Mouse (Mus musculus) c-Kit-negative CD71-positive TER-119-positive erythroid progenitor cells, embryonic 14.5 days (primary cell): Measurements from ENCODE around the gene Cpxm1.
"Not testable (repeated sequence)": the region's sequence is repeated elsewhere in the genome, so short reads cannot be mapped to it uniquely, and the experiment has no call there.

Experiments used
- DNase-seq: peaks from one replicate; pipeline ENCODE4 v3.0.0-alpha.2; 2013; ENCODE audit warnings: low read depth, low spot score

Cpxm1 gene

DNA sequence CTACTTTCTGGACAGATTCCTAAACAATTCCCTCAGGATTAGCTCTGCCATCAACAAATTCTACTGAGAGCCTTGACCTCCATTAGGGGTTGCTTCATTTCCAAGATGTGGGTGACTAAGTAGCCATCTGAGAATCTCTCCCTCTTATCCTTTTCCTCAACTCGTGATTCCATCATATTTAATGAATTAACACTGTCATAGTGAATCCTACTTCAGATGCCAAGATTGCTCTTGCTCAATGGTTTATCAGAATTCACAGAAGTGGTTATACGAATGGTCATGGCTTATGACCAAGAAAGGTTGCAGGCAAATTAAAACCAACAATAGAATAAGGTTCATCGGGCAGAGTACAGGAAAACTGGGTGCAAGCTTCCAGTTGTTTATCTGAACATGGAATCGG lies 4.5 kb upstream of the Cpxm1 start:
- DNase-seq: no peak

DNA sequence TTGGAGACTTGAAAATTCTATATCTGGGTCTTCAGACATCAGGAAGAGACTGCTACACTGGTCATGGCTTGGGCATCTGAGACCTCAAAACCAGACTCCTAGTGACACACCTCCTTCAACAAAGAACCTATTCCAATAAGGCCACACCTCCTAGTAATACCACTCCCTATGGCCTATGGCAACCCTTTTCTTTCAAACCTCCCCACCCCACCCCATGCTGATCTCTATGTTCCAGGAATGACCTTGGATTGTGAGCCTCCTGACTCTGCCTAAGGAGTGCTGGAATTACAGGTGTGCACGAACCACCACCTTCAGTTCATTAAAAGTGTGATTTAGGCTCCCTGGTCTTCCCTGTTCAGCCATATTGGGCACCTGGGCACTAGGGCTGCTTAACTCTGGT lies 2.7 kb upstream of the Cpxm1 start:
- no peak for DNase-seq

DNA sequence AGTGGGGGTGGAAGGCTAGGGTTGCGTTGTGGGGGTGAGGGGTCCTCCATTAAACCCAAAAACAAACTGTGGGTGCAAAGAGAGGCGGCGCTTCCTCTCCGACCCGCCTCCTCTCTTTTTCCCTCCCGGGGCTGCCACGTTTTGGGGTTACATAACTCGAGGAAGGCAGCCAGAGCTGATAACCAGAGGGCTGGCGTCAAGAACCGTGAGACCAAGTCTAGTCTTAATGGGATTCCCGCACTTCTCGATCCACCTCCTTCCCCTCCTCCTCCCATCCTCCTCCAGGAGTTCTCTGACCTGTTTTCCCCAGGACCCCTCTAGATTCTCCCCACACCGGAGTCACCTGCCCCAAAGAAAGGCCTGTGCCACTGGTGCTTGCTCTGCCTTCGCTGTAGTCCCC lies 717 bp upstream of the Cpxm1 start:
- no peak for DNase-seq

DNA sequence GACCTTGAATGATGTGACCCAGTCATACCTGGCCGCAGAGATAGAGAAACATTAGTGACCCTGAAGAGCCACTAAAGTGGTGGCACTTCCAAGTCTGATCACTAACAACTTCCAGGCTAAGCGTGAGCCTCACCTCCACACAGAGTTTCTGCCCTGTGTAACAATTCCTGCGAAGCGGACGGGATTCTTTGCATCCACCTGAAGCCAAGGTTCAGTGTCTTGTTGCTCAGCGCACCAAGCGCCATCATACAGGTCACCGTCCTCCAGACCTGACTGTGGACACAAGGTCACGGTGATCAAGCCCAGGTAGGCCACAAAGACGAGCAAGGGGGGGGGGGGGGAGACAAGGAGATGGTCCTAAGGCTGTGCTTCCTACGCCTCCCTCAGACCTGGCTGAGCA lies 1.7 kb downstream of the Cpxm1 start:
- DNase-seq: no peak

DNA sequence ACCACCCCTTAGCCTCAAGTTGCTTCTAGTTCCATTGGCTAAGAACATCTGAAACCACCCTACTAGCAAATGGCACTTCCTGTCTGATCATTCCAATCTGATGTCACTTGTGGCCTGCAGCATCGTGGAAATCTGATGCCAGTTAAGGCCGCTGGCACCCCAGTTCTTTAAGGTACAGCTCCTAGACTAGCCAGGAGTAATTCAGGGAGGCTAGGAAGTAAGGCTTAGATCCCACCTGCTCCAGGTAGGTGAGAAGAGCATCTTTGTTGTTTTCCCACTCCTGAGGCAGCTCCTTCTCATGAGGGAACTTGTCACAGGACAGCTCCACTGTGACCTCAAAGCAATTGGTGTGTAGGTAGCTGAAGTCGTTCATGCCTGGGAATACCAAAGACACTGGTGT lies 4.5 kb downstream of the Cpxm1 start:
- DNase-seq: no peak

DNA sequence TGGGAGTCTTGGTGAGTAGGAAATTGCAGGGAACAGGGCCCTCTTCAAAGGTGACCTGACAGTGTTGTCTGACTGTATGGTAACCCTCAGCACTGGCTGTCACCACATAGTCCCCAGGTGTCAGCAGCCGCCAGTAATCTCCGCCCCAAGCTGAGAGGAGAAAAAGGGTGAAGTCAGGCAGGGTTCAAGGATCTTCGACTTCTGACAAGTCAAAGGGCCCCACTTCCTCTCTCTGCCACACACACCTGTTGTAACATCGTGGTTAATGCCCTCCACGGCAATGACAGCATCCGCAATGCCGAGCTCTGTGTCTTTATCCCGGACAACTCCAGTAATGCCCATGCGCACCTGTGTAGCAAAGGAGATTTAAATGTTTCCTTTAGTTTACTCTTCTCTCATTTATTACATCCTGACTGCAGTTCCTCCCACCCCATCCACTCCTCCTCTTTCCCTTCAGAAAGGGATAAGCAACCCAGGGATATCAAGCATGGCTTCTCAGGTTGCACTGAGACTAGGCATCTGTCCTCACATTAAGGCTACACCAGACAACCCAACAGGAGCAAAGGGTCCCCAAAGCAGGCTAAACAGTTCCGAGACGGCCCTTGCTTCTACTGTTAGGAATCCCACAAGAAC lies 6.3 kb downstream of the Cpxm1 start:
- DNase-seq: no peak

DNA sequence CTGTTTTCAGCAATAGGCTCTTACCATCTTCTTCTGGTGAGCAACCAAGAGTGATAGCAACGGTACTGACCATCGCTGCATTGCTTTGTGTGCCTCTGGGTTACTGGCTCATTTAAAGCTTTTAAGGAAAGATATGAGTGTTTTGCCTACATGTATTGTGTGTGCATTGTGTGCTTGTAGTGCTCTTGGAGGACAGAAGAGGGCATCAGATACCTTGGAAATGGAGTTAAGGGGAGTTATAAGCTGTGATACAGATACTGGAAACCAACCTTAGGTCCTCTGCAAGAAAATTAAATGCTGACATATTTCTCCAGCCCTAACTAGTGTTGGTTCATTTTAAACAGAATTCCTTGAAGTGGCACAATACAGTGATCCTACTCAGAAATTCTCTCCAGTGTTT lies 8.6 kb downstream of the Cpxm1 start:
- no peak for DNase-seq

DNA sequence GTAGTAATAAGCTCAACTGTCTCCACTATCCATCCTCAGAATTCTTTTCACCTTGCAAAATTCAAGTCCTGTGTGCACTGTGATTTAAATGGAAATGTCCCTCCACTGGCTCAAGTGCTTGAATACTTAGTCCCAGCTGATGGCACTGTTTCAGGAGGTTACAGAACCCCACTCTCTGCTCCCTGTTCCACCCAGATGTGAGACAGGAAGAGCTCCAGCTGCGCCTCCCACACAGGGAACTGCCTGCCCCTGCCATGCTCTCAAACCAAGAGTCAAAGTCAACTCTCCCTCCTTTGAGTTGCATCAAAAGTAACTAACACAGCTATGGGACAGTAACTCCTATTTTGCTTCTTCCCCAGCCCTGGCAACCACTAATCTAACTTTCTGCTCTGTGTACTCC lies 11.2 kb downstream of the Cpxm1 start:
- DNase-seq: no peak

DNA sequence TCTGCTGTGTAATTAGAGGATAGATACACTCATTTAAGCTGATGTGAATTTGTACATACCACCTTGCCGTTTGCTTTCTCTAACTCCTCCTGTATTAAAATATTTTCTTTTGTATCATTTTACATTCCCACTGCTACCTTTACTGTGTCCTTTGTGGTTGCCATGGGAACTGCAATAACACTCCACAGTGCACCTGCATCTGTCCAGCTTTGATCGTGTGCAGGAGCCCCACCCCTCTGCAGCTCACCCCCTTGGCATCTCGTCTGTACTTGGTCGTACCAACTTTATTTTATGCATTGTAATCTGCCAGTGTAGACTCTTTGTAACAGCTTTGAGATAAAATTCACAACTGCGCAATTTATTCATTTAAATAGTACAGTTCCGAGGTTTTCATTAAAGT lies 13.5 kb downstream of the Cpxm1 start:
- DNase-seq: no peak

DNA sequence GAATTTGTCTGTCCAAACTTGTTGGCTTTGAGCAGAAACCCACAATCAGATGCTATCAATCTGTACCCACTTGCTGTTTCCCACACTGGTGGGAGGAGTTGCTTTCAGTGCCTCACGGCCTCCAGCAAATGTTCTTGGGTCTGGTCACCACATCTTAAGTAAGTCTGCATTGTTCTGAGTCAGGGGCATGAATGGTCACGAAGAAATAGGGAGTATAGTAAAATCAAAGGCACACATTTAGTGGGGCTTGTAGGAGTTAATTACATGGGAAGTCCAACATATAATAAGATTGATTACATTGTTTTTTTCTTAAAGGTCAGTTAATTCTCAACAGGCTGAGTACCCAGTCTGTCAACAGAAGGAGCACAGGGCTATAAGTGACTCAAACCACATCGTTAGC lies 14.2 kb downstream of the Cpxm1 start:
- DNase-seq: no peak

DNA sequence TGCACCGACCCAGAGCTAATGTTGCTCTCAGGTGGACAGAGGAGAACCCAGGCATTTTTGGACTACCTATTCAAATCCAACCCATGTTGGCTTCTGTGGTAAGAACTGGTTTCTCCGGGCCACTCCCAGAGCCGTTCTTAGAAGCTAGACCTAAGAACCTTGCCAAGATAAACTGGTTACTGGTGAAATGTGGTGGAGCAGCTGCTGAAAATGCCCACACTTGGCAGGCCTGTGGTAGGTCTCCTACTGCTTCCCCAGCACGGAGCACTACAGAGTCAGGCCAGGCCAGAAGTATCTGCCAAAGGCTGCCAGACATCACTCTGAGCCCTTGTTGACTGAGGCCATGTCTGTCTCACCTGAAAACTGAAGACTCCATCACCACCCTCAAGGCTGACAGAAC lies 22.4 kb downstream of the Cpxm1 start:
- DNase-seq: no peak

DNA sequence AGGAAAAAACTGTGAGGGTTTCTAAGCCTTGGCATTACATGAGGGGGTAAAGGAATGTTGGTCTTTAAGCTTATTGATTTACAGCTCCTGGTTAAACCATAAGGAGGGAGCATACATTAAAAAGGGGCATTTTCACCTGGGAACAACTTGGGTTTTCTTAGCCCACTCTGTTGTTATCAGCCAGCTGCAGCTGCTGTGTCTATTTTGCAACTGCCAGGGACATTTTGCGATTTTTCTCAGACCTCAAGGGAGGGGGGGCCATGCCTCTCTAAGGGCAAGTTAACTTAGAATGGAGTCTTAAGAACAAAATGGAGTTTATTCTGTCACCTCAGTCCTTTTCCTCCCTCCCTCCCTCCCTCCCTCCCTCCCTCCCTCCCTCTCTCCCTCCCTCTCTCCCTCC lies 24.3 kb downstream of the Cpxm1 start:
- DNase-seq: not testable (repeated sequence)

DNA sequence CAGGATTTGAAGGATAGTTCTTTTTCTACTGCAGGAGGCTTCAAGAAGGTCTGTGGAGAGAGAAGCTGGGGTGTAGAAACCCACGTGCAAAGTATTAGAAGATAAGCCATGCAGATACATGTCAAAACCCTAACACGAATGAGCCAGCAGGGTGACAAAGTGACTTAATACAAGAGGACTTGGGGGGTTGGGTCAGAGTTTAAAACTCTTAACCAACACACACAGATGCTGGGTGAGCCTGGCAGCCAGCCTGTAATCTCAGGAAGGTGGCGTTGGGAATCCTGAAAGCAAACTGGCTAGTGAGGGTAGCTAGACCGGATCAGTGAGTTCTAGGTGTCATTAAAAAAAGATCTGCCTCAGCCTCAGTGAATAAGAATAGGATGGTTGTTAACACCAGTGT lies 30.0 kb downstream of the Cpxm1 start:
- DNase-seq: no peak

DNA sequence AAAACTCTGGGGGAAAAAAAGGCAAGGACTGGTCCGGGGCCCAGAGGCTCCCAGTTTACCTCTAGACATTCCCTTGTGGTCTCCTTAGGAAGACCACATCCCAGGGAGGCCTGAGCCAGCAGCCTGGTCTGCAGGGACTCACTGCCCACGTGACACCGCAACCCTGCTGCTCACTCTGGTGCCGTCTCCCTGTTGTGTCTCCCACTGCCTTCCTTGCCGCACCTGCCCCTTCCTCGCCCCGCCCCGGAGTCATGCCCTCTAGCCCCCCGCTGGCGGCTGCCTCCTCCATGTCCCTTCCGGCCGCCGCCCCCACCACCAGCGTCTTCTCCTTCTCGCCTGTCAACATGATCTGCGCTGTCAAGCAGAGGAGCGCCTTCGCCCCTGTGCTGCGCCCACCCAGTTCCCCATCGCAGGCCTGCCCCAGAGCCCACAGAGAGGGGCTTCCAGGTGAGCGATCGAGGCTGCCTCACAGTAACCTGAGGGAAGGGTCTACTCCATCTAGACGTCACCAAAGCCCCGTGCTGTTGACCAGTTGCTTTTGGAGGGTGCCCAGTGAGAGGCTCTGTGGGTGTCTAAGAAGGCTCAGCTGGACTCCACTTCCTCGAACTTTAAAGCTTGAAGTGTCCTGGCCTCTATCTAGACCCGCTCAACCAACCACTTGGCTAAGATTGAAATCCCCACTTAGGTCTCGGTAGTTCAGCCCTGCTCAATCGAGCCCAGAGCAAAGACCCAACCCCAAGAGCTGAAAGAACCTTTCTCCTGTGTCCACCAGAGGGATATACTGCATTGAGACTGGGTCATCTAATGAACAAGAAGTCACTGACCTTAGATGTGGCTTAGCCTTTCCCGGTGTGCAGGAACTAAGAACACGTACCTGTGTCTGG lies 31.9 kb downstream of the Cpxm1 start:
- DNase-seq: no peak

DNA sequence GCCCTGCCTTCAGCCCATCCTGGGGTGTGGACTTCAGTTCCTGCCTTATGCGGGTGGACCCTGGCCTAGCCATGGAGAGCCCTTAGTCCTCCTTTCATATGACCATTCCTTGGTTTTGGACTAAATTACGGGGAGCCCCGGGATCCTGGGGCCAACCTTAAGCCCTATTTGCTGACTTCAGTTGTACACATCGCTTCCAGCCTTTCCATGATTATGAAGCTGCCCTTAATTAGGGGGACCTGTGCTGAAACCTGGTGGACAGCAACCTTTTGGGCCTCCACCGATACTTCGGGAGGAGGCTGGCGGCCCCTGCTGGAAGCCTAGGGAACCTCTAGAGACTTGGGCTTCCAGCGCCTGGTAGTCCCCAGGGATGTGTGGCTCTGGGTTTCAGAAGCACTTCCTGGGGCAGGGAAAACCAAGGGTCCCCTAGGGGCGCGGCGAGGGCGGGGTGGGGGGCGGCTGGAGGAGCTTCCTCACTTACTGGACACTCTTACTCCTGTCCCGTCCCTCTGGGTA lies 34.8 kb downstream of the Cpxm1 start:
- no peak for DNase-seq

DNA sequence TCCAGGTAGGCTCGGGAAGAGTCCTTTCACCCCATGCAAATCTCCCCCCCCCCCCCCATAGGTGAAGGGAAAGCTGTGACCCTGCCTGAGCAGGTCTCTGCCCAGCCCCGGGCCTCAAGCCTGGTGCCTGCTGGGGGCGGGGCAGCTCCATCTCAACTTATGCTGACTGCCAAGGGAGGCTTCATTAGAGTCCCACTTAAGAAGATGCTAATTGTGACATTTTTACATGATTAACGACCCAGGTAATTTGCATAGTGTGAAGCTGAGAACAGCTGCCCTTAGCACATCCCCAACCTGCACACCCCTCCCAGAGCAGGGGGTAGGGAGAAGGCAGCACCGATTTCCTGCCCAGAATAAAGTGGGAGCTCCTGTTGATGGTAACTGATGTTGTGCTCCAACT lies 38.5 kb downstream of the Cpxm1 start:
- DNase-seq: no peak

DNA sequence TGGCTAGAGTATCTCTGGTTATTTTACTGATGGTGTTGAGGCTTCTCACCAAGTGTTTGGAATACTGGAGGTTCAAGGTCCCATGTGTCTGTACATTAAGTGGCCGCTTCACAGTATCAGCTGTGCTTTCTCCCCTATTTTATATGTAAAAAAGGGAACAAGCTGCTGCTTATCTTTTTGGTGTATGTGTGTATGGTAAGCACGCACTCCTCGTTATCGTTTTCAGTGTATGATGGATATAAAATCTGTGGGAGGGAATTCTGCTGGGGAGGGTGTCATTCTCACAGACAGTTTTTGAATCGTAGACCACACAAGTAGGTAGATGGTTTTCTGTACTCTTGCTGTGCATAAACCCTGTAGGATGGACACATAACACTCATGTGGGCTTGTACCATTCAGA lies 39.8 kb downstream of the Cpxm1 start:
- DNase-seq: no peak

DNA sequence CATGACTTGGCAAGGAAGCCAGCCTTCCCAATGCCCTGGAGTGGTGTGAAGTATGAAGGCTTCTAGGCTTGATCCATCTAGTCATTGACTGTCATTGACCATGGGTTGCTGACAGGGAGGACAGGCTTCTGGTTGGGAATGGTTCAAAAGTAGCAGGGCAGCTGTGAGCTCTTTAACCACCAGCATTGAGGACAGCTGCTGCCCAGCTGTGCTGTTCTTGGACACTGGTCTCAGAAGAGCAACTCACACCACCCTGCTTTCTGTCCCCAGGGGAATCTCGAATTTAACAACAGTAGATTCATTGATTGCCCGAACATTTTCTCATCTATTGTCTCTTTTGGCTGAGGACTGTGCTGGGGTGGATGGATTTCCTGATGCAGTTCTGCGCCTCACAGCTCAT lies 43.5 kb downstream of the Cpxm1 start:
- no peak for DNase-seq

DNA sequence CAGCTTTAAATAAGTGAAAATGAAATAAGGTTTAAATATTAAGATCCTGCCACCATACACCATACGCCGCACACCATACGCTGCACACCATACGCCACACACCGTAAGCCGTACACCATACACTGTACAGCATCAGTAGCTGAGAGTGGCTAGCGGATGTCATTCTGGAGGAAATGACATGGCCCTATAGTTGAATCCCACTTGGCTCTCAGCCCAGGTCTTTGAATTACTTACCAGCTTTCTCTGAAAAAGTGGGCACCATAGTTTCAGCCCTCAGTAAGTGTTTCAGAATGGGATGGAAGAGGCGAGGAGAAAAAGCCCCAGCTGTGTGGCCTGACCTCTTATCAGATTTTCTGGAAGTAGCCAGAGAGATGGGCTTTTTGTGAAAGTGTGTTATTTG lies 44.0 kb downstream of the Cpxm1 start:
- DNase-seq: no peak

DNA sequence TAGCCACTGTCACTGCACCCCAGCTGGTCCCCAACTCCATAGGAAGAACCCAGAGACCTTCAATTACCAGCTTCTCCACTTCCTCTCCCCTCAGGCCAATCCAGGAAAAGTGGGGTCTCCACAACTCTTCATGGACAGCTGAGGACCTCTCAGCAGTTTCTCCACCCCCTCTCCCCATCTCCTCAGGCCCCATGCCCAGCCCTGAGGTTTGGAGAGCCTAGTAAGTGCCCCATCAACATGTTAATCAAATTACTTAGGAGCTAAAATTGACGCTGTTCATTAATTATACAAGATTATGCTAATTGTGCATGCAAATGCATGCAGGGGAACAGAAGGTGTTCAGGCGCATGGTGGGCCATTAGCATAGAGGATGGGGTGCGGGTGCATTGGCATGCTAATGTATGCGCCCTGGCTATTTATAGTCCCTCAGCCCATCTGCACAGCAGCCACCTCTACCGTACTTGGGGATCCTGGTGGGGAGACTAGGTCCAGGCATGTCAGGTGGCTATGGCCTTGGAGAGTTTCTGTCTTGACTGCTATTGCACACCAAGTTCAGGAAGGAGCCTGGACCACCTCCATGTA lies 45.5 kb downstream of the Cpxm1 start:
- no peak for DNase-seq

DNA sequence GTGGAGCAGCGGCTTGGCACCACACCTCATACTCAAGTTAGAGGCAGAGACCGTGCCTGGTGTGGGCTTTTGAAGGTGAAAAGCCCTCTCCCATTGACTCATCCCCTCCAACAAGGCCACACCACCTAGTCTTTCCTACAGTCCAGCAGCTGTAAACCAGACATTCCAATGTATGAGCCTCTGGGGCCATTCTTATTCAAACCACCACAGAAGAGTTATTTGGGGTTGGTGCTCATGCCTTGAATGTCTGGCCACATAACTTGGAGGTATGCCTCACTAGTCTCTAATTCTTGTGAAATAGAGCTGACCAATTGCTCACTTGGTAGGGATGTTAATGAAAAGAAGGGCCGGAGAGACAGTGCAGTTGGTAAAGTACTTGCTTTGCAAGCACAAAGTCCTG lies 47.0 kb downstream of the Cpxm1 start:
- DNase-seq: no peak

DNA sequence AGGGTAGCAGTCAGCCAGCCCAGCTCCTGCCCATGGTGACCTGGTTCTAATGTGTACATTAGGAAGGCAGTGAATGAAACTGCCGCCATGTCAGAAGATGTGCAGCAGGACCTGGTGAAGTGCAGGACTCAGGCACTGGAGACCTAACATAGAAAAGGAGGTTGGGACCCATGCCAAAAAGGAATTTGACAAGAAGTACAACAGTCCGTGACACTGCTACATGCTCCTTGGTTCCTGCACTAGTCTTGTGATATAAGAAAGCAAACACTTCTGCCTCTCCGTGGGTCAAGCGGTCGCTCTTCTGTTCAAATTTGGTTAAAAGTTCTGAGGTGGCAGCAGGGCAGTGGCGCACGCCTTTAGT lies 56.2 kb downstream of the Cpxm1 start:
- DNase-seq: no peak
